Mouse (Mus musculus): Measurements from ENCODE around the gene Chid1. TPM values are rescaled to one million over a fixed set of nuclear protein-coding genes. Genes with fewer than 3 reads are reported as not detected.

The Chid1 gene
- total RNA-seq (2021) (10 to 100 TPM; 50.7 to 69.2 TPM), polyA plus RNA-seq (2012; rRNA removed) (34.7 and 37.4 TPM in 2 replicates)
- long read RNA-seq, full-length matches to known transcripts = 52 of 63 reads
- long read RNA-seq, partial matches to known transcripts = 9 of 63 reads
- long read RNA-seq, other reads (novel, unspliced or antisense) = 2 of 63 reads

DNA sequence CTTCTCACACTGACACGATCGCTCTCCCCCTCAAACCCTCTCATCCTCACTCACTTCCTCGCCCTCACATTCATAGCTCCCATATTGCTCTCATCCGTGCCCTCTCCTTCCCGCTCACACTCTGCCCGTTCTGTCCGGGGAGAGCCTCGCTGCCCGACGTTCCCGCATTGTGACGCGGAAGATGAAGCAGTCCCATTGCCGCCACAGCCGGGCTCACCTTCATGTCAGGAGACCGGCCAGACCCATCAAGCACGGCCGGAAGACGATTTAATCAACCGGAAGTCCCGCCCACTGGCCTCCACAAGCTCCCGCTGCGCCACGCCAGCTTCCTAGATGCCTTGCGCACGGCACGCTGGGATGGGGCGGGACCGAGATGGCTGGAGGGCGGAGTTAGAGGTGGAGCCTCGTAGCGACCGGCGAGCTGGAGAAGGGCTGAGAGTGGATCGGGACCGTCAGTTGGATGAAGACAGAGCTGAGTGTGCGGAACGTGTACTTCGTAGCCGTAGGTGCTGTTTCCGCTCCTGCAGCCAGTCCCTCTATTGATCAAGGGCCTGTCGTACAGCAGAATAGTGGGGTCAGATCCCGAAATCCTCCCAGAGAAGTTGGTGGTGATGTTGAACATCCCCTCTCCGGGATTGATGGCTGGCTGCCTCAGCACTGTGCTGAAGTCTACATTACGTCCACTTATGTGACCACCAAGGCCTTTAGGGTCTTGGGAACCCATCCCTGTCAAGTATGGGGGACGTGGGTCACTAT is at the start of gene Chid1:
Chid1 (minus strand) TSS at position 302 of the 756 bp plus-strand sequence.
- peak; percentile 99 for DNase-seq

GRCm38 (mm10) chr7:141588890-141589289 is 49.2 kb upstream of the Chid1 start:
- DNase-seq = no peak

DNA sequence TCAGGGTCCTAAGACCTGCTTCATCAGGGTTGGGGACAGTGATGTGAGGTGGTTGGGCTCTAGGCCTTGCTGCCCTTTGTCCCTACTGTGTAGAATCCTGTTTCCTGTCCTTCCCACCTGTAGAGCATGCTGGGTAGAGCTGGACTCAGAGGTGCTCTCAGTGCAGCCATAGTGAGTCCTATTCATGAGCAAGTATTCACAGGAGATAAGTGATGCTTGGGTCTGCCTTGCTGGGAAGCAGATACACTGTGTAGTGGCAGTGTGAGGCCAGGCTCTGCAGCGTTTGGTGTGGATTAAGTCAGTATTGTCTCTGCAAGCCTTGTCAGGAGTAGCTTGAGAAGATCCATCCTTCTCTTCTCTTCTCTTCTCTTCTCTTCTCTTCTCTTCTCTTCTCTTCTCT is 46.2 kb upstream of the Chid1 start:
- no peak for DNase-seq

DNA sequence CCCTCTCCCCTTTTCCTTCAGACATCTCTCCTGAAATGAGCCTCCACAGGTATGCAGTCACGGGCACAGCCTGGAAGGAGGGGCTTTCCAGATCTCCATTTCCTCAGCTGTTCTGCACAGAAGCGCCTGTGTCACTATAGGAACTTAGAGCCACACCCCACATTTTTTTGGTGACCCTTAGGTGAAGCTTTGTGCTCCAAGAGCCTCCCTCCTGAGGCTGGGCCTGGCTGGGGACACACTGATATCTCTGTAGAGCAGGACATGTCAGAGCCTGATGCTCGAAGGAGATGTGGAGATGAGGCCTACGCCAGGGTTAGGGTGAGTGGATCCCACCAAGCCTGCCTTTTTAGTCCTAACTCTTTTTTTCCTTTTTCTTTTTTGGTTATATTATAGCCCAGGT is 45.6 kb upstream of the Chid1 start:
- DNase-seq = no peak

DNA sequence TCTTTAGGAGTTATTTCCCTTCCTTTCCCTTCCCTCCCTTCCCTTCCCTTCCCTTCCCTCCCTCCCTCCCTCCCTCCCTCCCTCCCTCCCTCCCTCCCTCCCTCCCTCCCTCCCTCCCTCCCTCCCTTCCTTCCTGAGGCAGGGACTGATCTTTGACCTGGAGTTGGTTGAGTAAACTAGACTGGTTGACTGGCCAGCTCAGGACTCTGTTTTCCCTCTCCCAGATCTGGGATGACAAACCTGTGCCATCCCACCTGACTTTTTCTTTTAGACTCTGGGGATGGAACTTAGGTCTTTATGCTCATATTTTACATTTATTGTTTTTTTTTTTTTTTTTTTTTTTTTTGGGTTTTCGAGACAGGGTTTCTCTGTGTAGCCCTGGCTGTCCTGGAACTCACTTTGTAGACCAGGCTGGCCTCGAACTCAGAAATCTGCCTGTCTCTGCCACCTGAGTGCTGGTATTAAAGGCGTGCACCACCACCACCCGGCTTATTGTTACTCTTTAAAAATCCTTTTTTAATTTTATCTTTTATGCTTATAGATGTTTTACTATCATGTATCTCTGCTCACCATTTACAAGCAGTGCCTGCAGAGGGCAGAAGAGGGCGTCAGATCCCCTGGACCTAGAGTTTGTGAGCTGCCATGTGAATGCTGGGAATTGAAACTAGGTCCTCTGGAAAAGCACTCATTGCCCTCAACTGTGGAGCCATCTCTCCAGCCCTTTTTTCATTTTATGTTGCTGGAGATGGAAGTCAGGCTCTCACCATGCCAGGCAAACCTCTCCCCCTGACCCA is 44.6 kb upstream of the Chid1 start:
- no peak for DNase-seq

GRCm38 (mm10) chr7:141581323-141581722 is 41.7 kb upstream of the Chid1 start:
- DNase-seq = no peak

GRCm38 (mm10) chr7:141578943-141579342 is 39.3 kb upstream of the Chid1 start:
- DNase-seq = no peak

DNA sequence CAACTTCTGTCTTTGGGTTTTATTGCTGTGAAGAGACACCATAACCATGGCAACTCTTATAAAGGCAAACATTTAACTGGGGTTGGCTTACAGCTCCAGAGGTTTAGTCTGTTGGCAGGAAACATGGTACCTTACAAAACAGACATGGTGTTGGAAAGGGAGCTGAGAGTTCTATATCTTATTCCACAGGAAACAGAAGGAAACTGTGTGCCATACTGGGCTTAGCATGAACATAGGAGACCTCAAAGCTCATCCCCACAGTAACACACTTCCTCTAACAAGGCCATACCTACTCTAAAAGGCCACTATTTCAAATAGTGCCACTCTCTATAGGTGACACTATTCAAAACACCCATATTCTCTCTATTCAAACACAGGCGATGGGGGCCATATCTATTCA is 38.9 kb upstream of the Chid1 start:
- DNase-seq = no peak

DNA sequence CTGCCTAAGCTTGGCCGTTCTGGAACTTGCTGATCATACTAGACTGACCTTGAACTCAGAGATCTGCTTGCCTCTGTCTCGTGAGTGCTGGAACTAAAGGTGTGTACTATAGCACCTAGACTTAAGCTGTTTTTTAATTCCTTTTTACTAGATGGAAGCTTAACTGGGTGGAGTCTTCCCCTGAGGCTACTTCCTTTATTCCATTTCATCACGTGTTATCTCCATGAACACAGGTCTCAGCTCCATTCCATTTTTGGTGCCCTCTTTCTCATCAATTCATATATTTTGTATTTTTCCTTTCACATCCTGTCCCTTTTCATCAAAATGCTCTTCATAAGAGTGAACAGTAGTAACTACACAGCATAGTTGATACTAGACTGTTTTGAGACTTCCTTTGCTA is 38.1 kb upstream of the Chid1 start:
- no peak for DNase-seq

DNA sequence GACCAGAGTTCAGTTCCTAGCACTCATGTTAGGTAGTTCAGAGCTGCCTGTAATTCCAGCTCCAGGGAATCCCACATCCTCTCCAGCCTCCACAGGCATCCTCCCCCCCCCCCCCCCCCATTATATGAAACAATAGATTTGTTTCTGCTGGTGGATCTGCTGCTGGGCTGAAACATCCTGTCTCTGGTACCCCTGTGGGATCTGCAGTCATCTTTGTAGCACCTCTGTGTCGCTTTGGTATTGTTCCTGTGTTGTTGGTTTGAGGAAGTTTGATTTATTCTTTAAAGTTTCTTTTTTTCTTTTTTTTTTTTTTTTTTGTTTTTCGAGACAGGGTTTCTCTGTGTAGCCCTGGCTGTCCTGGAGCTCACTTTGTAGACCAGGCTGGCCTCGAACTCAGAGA is 35.8 kb upstream of the Chid1 start:
- DNase-seq = no peak

GRCm38 (mm10) chr7:141574041-141574440 is 34.4 kb upstream of the Chid1 start:
- DNase-seq = no peak

DNA sequence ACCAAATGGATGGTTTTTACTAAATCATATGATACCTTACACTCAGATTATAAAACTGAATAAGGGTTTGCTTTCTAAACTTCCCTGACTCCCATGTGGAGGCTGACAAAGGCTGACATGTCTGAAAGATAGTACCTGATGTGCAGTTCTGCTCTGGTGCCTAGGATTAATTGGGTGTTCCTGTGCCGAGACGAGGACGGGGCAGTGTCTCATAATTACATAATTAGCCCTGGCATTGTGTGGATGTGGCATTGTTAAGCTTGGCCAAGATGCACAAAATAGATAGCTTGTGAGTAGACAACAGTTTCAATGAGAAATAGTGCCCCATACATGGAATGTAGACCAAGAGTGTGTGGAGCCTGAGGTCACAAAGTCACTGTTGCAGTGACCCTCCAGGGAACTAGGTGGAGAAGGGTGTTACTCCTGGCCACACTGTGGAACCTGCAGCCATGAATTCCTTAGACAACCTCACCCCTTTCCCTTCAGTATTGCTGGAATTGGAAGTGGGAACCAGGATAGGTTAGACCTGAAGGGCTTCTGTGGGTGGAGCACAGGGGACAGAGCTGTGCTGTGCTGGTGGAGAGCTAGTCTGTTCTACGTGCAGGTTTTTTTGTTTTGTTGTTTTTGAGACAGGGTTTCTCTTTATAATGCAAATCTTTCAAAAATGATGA is 31.1 kb upstream of the Chid1 start:
- no peak for DNase-seq

- DNase-seq = no peak
Measured at GRCm38 (mm10) chr7:141569916-141570315, 30.3 kb upstream of the Chid1 start.

DNA sequence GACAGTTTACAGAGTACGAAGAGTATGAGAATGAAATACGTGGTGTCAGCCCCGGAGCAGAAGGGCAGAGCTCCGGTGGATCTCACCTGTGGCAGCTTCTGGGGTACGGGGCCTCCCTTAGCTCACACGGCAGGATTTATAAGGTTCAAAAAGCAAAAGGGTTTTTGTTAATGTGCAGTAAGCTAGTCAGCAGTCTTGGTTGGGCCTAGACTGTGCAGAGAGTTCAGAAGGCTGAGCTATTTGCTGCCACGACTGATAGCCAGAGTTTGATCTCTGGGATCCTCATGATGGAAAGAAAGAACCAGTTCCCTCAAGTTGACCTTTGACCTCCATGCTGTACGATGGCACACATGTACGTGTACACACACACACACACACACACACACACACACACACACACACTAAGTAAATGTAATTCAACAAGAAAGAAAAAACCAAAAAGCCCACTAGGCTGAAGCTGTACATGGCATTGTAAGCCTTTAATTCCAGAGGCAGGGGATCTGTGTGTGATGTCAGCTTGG is 29.7 kb upstream of the Chid1 start:
- no peak for DNase-seq

DNA sequence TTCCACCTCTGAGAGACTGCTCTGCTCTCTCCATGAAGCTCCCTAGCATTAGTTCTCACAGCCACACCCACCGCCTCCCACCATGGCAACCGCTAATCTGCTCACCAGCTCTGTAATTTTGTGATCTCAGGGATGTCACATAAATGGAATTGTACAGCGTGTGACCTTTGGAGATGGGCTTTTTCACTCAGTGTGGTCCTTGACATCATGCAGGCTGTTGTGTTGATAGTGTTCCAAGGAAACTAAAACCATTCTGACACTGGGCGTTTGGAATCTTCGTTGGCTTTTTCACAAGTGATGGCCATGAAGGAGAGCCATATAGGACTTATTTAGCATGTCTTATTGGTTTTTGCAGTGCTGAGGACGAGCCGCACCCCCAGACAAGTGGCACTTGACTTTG is 26.9 kb upstream of the Chid1 start:
- no peak for DNase-seq

GRCm38 (mm10) chr7:141564561-141564960 is 24.9 kb upstream of the Chid1 start:
- DNase-seq = no peak

DNA sequence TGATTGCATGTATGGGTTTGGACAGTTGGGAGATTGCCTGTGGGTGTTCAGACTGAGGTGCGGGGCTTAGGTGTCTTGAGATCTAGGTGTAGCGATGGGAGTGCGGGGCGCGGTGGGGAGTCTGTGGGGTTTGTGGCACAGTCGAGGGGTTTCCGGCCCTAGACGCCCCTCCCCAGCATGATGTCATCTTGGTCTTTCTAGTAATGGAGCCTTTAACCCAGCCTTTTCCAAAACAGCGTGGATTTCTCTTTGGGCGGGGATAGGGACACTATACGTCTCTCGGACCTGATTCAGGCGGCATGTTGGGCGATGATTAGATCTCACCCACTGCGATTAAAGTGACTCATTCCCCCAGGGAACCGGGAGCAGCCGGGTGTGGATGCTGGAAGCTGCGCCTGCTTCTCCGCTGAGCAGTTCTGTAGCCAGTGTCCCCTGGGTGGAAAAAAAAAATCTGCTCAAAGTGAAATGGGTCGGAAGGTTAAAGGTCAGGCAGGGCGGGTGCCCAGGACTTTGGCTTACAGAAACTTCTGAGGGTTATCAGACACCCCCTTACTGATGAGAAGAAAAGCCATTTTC is 23.3 kb upstream of the Chid1 start:
- DNase-seq = peak; percentile 74

- DNase-seq = no peak
Measured at GRCm38 (mm10) chr7:141562421-141562851, 22.8 kb upstream of the Chid1 start.

- peak; percentile 94 for DNase-seq
Measured at GRCm38 (mm10) chr7:141561682-141562391, 22.2 kb upstream of the Chid1 start, which contains the start of gene Ap2a2. Ap2a2 (plus strand) TSS chr7:141562173.

- DNase-seq = no peak
Measured at GRCm38 (mm10) chr7:141560471-141560870, 20.8 kb upstream of the Chid1 start.

DNA sequence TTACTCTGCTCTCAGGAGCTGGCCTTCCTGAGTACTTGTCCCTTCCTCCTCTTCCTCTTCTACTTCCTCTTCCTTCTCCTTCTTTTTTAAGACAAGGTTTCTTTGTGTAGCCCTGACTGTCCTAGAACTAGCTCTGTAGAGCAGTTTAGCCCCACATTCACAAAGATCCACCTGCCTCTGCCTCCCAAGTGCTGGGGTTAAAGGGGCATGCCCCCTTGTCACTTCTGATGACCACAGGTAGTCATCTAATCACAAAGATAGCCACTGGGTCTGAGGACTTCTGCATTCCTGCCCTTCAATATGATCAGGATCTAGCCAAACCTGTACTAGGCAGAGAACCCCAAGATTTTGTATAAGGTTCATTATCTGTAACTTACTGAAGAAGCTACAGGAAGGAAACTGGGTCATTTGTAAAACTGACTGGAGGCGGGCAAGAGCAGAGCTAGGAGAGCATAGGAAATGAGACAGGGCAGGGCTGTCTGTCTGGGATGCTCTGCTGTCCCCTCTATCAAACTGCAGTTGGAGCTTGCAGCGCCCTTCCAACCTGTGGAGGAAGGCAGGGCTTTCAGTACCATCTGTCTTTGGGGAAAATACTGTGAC is 20.2 kb upstream of the Chid1 start:
- DNase-seq = no peak

Data from adrenal gland, adult 2 months (tissue).